Mouse (Mus musculus) mouse embryonic stem cell (cell line): Measurements from ENCODE around the gene Abi3bp.

Source experiments
- in situ Hi-C, 2 experiments: fragments of 300-500 bp; cut with MboI; formaldehyde crosslinking; loops; 1 replicate in 1 of 2; 3 replicates in 1 of 2; pipeline ENCODE4 v1.14.3; 2019 to 2020; ENCODE audit warnings: low sequenced_read_pairs in 2 of 2, low pct_unique_long_range_greater_than_20kb in 1 of 2, mixed read lengths in 1 of 2; ENCODE audit not compliant: unreplicated experiment in 1 of 2

Abi3bp gene

GRCm38 (mm10) chr16:56477677-56478574, at the start of gene Abi3bp:
Gene Abi3bp (plus strand): TSS chr16:56477878.
- in situ Hi-C loops: no loop called here

GRCm38 (mm10) chr16:56435293-56436185, 42.1 kb upstream of the Abi3bp start:
- in situ Hi-C loops: no loop called here

GRCm38 (mm10) chr16:56440243-56440642, 37.4 kb upstream of the Abi3bp start:
- in situ Hi-C loops: no loop called here

GRCm38 (mm10) chr16:56441113-56441512, 36.6 kb upstream of the Abi3bp start:
- in situ Hi-C loops: no loop called here

- in situ Hi-C loops: no loop called here
Measured at GRCm38 (mm10) chr16:56441658-56442344, 35.9 kb upstream of the Abi3bp start.

- in situ Hi-C loops: no loop called here
Measured at GRCm38 (mm10) chr16:56451482-56451881, 26.2 kb upstream of the Abi3bp start.

- in situ Hi-C loops: no loop called here
Measured at GRCm38 (mm10) chr16:56451923-56452322, 25.8 kb upstream of the Abi3bp start.

- in situ Hi-C loops: no loop called here
Measured at GRCm38 (mm10) chr16:56458052-56458754, 19.5 kb upstream of the Abi3bp start.

GRCm38 (mm10) chr16:56473160-56473559, 4.5 kb upstream of the Abi3bp start:
- in situ Hi-C loops: no loop called here

- in situ Hi-C loops: no loop called here
Measured at GRCm38 (mm10) chr16:56475676-56476075, 2.0 kb upstream of the Abi3bp start.

GRCm38 (mm10) chr16:56478575-56479191, 1.0 kb downstream of the Abi3bp start:
- in situ Hi-C loops: no loop called here

- in situ Hi-C loops: no loop called here
Measured at GRCm38 (mm10) chr16:56483466-56483865, 5.8 kb downstream of the Abi3bp start.

- in situ Hi-C loops: no loop called here
Measured at GRCm38 (mm10) chr16:56486461-56486860, 8.8 kb downstream of the Abi3bp start.

GRCm38 (mm10) chr16:56490861-56491260, 13.2 kb downstream of the Abi3bp start:
- in situ Hi-C loops: no loop called here

GRCm38 (mm10) chr16:56495266-56495665, 17.6 kb downstream of the Abi3bp start:
- in situ Hi-C loops: no loop called here

- in situ Hi-C loops: no loop called here
Measured at GRCm38 (mm10) chr16:56496743-56497142, 19.1 kb downstream of the Abi3bp start.

GRCm38 (mm10) chr16:56498680-56499079, 21.0 kb downstream of the Abi3bp start:
- in situ Hi-C loops: no loop called here

- in situ Hi-C loops: loop anchor here in 1 of 2 experiments (25.0 kb wide), 1 partner anchor 412 kb away; no protein-coding TSS in a partner anchor
Measured at GRCm38 (mm10) chr16:56500441-56500840, 22.8 kb downstream of the Abi3bp start.
